Mouse (Mus musculus): ENCODE measurements at regions not wholly inside any gene's neighbourhood (a gene's known extent, or its start where the extent isn't known, plus 50 kb on each side); places are given as distances from the start of the nearest gene placed in this dataset.
A peak's percentile ranks its signal among the peaks of the same experiment; 100 is the strongest.

DNA sequence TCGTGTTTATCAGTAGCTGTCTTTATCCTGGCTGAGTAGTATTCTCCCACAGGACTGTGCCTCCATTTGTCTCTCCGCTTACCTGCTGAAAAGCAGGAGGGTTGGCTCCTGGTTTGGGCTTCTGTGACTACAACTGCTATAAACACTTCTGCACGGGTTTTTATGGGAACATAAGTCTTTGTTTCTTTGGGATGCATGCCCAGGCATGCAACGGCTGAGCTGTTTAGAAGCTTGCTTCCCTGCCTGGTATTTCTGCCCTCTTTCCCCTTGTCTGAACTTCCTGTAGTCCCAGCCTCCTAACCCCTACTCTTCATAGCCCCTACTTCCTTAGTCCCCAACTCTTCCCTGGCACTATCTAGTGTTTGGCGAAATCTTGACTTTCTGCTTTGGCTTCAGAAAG is 139.6 kb upstream of the Gm26897 start:
- ATAC-seq (ENCODE audit: insufficient number of reproducible peaks, low FRiP score, low TSS enrichment) = no peak

DNA sequence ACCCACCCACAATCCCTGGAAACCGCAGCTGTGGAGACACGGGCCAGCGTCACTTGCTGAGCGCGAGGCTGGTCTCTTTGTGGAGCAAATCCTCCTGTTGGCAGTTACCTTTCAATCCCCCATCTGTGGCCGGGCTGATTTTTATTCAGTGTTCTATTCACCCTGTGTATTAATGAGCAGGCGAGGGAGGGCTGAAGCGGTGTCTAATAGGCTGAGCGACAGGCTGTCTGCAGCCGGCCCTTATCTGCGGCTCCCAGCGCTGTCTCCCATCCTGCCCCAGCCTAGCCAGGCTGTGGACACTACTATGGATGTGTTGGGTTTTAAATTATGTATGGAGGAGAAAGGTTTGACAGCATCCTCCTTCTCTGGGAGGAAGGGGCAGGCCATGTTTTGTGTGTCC is 138.3 kb upstream of the Gm26897 start:
- ATAC-seq (ENCODE audit: insufficient number of reproducible peaks, low FRiP score, low TSS enrichment) = no peak

DNA sequence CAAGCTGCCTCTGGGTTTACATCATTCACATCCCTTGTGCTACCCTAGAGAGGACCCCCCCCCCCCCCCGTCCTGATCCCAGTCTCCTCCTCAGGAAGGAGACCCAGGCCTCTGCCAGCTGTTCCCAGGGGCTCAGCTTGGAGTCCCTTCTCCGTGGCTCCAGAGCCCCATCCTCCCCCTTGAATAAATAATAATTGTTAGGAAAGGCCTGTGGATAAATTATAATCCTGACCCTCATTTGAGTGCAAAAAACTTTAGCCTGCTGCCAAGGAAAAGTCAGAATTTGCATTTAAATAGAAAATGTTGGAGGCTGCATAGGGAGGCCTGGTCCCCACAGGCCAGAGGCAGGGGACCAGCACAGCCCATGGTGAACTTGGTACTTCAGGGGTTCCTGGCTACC is 136.0 kb upstream of the Gm26897 start:
- ATAC-seq (ENCODE audit: insufficient number of reproducible peaks, low FRiP score, low TSS enrichment) = no peak

DNA sequence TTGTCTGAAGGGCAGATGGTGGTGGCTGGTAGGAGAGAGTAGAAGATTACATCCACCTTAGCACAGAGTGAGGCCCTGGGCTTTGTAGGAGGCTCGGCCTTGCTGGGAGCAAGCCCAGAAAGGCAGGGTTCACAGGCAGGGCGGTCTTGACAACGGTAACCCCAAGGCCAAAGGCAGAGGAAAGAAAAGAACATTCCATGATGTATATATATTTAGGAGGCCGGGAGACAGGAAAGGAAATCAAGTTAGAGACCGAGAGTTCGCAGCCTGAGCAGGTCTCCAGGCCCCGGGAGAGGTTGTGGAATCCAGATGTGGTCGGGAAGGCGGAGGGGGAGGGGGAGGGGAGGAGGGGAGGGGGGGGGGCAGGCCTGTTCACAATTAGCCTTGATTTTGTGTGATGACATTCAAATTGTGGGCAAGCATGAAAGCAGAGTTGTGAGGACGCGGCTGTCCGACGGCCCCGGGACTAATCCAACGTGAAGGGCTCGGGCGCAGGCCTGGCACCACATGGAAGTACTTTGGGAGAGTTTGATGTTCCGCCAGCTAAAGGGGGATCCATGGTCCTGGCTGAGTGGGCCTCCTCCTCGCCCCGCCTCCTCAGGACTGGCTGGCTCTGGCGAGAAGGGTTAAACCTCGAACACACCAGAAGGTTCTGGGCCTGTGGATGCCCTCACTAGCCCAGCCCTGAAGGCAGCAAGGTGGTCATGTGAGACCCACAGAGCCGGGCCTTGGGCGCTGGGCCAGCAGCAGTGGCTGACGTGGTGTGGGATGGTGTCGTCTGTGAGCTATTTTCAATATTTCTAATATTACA is 131.8 kb upstream of the Gm26897 start:
- no peak for ATAC-seq (ENCODE audit: insufficient number of reproducible peaks, low FRiP score, low TSS enrichment)

DNA sequence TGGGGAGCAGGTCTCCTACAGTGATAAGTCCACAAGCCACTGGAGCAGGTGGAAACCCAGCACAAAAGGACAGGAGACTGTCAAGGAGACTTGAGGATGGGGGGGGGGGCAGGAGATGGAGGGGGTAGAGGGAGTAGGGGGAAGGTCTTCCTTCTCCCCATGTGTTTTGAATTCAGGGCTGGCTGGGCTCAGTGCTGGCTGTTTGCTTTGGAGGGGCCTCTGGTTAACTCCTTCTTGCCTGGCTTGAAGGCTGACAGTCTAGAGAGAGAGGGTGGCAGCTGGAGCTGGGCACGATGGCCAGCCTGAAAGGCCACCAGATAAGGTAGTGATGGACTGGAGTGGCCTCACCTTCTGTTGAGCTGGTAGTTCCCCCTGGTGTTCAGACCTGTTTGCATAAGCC is 120.0 kb upstream of the Gm26897 start:
- ATAC-seq (ENCODE audit: insufficient number of reproducible peaks, low FRiP score, low TSS enrichment) = no peak

- 0 out of 2 replicates have a peak, but pooled peaks have one; percentile 8 for ATAC-seq (ENCODE audit: insufficient number of reproducible peaks, low FRiP score, low TSS enrichment)
Observed at GRCm38 (mm10) chr5:111619974-111620373, 113.8 kb upstream of the Gm26897 start.

- no peak for ATAC-seq (ENCODE audit: insufficient number of reproducible peaks, low FRiP score, low TSS enrichment)
Observed at GRCm38 (mm10) chr5:111620626-111621025, 113.1 kb upstream of the Gm26897 start.

DNA sequence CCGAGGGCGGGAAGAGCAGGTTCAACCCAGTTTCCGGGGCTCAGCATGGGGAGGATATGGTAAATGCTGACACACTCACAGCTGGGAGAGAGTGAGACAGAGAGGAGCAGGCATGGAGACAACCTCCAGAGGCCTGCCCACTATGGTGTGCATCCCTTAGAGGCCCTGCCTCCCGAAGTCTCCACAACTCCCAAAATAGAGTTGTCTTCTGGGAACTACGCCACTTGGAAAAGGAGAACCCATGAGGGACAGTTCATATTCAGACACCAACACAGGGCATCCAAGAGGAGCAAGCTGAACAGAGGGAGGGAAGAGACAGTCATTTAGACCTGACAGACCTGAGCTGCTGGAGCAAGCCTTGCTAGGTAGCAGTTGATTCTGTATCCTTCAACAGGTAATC is 111.2 kb upstream of the Gm26897 start:
- ATAC-seq (ENCODE audit: insufficient number of reproducible peaks, low FRiP score, low TSS enrichment) = no peak

- no peak for ATAC-seq (ENCODE audit: insufficient number of reproducible peaks, low FRiP score, low TSS enrichment)
Observed at GRCm38 (mm10) chr5:111626273-111626798, 107.4 kb upstream of the Gm26897 start.

DNA sequence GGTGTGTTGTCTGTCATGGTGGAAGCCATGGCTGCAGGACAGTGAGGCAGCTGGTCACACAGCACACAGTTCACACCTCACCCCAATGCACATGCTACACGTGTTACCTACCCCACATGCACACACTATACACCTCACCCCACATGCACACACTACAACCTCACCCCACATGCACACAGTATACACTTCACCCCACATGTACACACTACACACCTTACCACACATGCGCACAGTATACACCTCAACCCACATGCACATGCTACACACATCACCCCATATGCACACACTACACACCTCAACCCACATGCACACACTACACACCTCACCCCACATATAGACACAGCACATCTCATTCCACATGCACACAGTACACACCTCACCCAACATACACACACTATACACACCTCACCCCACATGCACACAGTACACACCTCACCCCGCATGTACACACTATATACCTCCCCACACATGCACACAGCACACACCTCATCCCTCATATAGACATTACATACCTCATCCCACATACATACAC is 103.3 kb upstream of the Gm26897 start:
- no peak for ATAC-seq (ENCODE audit: insufficient number of reproducible peaks, low FRiP score, low TSS enrichment)

DNA sequence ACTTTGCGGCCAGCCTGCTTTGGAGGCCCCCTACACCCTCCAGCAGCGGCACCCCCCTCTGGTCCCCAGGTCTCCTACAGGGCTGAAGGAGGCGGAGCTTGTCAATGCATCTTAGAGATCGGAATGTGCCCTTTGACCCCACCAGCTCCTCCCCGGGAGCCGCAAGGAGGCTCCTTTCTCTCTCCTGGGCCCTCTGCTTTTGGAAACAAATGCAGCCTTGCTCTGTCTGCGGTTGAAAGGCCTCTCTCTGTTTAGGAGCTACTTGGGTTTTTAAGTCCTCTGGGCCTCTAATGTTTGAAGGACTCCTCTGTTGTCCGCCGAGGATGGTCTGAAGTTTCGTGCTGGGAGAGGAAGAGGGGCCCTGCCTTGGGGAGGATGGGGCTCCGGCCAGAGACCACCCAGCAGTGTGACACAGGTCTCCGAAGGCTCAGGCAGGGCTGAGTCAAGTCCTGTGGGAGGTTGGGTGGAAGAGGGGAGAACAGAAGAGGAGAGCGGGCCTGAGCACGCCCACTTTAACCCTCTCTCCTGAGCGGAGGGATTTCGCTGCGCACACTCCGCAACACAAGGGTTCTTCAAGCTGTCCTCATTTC is 102.1 kb upstream of the Gm26897 start:
- ATAC-seq (ENCODE audit: insufficient number of reproducible peaks, low FRiP score, low TSS enrichment) = no peak

- no peak for ATAC-seq (ENCODE audit: insufficient number of reproducible peaks, low FRiP score, low TSS enrichment)
Observed at GRCm38 (mm10) chr5:111635092-111635491, 98.6 kb upstream of the Gm26897 start.

GRCm38 (mm10) chr5:111636969-111637368 is 96.8 kb upstream of the Gm26897 start:
- ATAC-seq (ENCODE audit: insufficient number of reproducible peaks, low FRiP score, low TSS enrichment) = no peak

GRCm38 (mm10) chr5:111638306-111638705 is 95.4 kb upstream of the Gm26897 start:
- no peak for ATAC-seq (ENCODE audit: insufficient number of reproducible peaks, low FRiP score, low TSS enrichment)

GRCm38 (mm10) chr5:111639476-111640287 is 94.0 kb upstream of the Gm26897 start:
- ATAC-seq (ENCODE audit: insufficient number of reproducible peaks, low FRiP score, low TSS enrichment) = no peak

DNA sequence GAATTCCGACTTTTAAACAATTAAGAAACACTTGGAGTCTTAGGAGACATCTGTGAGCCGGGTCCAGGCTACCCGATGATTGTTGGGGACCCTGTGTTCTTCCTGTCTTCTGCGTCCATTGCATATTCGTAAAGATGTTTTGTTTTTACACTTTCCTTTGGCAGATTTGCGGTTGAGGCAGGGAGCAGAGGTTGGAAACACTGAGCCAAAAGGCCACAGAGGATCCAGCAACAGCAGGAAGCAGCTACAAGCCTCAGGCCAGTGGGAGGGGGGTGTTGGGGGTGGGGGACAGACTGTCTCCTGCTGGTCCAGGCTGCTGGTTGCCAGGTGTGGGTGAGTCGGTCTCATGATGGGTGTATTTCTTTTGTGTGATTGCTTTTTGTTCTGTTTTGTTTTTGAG is 92.7 kb upstream of the Gm26897 start:
- no peak for ATAC-seq (ENCODE audit: insufficient number of reproducible peaks, low FRiP score, low TSS enrichment)

- no peak for ATAC-seq (ENCODE audit: insufficient number of reproducible peaks, low FRiP score, low TSS enrichment)
Observed at GRCm38 (mm10) chr5:111641685-111642084, 92.0 kb upstream of the Gm26897 start.

- no peak for ATAC-seq (ENCODE audit: insufficient number of reproducible peaks, low FRiP score, low TSS enrichment)
Observed at GRCm38 (mm10) chr5:111644142-111644541, 89.6 kb upstream of the Gm26897 start.

DNA sequence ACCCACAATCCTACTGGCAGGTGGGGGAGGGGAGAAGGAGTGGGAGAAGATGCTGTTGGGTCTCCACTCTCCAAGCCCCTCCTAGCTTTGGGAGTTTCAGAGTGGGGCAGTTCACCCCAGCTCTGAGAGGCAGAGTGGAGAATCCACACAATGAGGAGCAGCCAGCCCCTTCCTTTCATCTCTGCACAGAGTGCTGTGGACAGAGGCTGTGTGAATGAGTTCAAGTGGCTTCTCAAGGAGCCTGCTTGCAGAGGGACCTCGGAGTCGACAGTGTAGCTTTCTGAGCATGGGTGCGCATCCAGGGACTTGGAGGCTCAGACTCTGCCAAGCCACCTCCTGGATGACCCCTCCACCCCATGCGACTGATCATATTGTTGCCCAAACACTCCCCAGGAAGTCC is 88.9 kb upstream of the Gm26897 start:
- ATAC-seq (ENCODE audit: insufficient number of reproducible peaks, low FRiP score, low TSS enrichment) = no peak

DNA sequence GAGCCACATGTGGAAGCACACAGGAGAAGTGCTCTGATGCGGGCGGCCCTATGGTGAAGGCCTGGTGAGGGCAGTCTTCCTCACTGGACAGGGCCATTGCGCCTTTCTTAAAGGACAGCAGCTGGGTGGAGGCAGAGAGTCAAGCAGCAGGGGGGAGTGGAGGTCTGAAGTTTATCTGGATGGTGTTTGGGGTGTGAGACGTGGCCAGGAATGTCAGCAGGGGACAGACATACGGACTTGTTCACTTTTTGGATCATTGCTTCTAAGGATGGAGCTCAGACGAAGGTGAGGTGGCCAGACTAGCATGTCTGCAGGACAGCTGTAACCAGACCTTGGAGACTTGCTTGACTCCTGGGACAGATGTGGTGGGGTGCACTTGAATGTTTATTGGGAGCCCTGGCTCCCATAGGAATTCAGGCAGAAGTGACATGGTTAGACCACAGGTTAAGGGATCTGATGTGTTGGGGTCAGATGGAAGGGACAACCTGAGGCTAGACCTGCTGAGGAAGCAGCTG is 86.0 kb upstream of the Gm26897 start:
- no peak for ATAC-seq (ENCODE audit: insufficient number of reproducible peaks, low FRiP score, low TSS enrichment)

GRCm38 (mm10) chr5:111648481-111648880 is 85.2 kb upstream of the Gm26897 start:
- ATAC-seq (ENCODE audit: insufficient number of reproducible peaks, low FRiP score, low TSS enrichment) = no peak

All from cerebellum, adult (tissue).